Mouse (Mus musculus) ES-E14 (cell line): ENCODE results near the gene Osbpl8. TPM values are rescaled to one million over a fixed set of nuclear protein-coding genes. Genes with fewer than 3 reads are reported as not detected.
A peak's percentile ranks its signal among the peaks of the same experiment; 100 is the strongest.
"Not testable (repeated sequence)": the region's sequence is repeated elsewhere in the genome, so short reads cannot be mapped to it uniquely, and the experiment has no call there.

ENCODE experiments used
- DNase-seq: peaks from one replicate; pipeline ENCODE4 v3.0.0-alpha.2; 2013; ENCODE audit warnings: low read depth, low spot score
- H3K27ac ChIP-seq: 2 replicates; pipeline ENCODE4 v1.5.1; 2012; ENCODE audit warnings: low read depth, mild to moderate bottlenecking, low read length, moderate library complexity, mixed read lengths; ENCODE audit not compliant: poor library complexity, insufficient read depth, severe bottlenecking
- H3K36me3 ChIP-seq: 2 replicates; pipeline ENCODE4 v1.6.1; 2012; ENCODE audit warnings: mild to moderate bottlenecking, low read length, moderate library complexity, mixed read lengths; ENCODE audit not compliant: control insufficient read depth, poor library complexity, insufficient read depth, severe bottlenecking
- H3K4me1 ChIP-seq, 2 experiments: fragments of 150-350 bp in 1 of 2; sonication (generic) in 1 of 2; 2 replicates each; pipeline ENCODE4 v1.6.1; 2012; ENCODE audit warnings: low read length in 2 of 2, mild to moderate bottlenecking in 1 of 2, mixed read lengths in 1 of 2; ENCODE audit not compliant: control insufficient read depth in 2 of 2, insufficient read depth in 2 of 2, poor library complexity in 1 of 2
- H3K4me3 ChIP-seq, 2 experiments: fragments of 150-350 bp in 1 of 2; sonication (generic) in 1 of 2; 2 replicates each; pipeline ENCODE4 v1.5.1; 2012; ENCODE audit warnings: low read length in 2 of 2, low read depth in 1 of 2, mild to moderate bottlenecking in 1 of 2, mixed read lengths in 1 of 2; ENCODE audit not compliant: insufficient read depth in 1 of 2, poor library complexity in 1 of 2, severe bottlenecking in 1 of 2
- H3K9ac ChIP-seq: 2 replicates; pipeline ENCODE4 v1.6.1; 2012; ENCODE audit warnings: low read depth, mild to moderate bottlenecking, low read length, mixed read lengths; ENCODE audit not compliant: poor library complexity, insufficient read depth, severe bottlenecking
- H3K9me3 ChIP-seq: fragments of 150-350 bp; sonication (generic); 2 replicates; pipeline ENCODE4 v1.6.1; 2012; ENCODE audit warnings: low read depth, mild to moderate bottlenecking, low read length; ENCODE audit not compliant: control insufficient read depth, insufficient read depth
- CHD2 ChIP-seq: IDR thresholded peaks from 2 replicates; pipeline ENCODE4 v1.6.1; 2014; ENCODE audit warnings: mild to moderate bottlenecking, low read depth, low read length, inconsistent platforms
- HCFC1 ChIP-seq: IDR thresholded peaks from 2 replicates; pipeline ENCODE4 v1.6.1; 2012; ENCODE audit warnings: low read length, inconsistent platforms, borderline replicate concordance; ENCODE audit not compliant: insufficient read depth
- MAFK ChIP-seq: IDR thresholded peaks from 2 replicates; pipeline ENCODE4 v1.6.1; 2014; ENCODE audit warnings: mild to moderate bottlenecking, low read depth, low read length, inconsistent platforms; ENCODE audit not compliant: insufficient read depth
- ZC3H11A ChIP-seq: IDR thresholded peaks from 2 replicates; pipeline ENCODE4 v1.6.1; 2012; ENCODE audit warnings: low read depth, mild to moderate bottlenecking, inconsistent platforms, low read length, borderline replicate concordance
- ZNF384 ChIP-seq: IDR thresholded peaks from 2 replicates; pipeline ENCODE4 v1.6.1; 2012; ENCODE audit warnings: low read depth, low read length, inconsistent platforms
- in situ Hi-C, 2 experiments: fragments of 600-800 bp; cut with MboI; formaldehyde crosslinking; loops; one replicate each; pipeline ENCODE4 v1.15.1; 2025; ENCODE audit warnings: low sequenced_read_pairs in 2 of 2, inconsistent platforms in 1 of 2; ENCODE audit not compliant: unreplicated experiment in 2 of 2
- total RNA-seq: library from RNA; depleted of rRNA; stranded (reverse); fragments of 300-350 nt; gene quantifications from 2 replicates; pipeline ENCODE4 v1.2.3, GENCODE M21; 2012

Osbpl8 gene
- total RNA-seq, 1 experiment, result 20.7 TPM

- H3K36me3 ChIP-seq, result no peaks in the 10 kb centered on the region
- DNase-seq, result peak; percentile 76
- TF ChIP-seq CHD2 (no peak), ZC3H11A (peak; percentile 83; the same call in 1 of the 2 replicates)
- in situ Hi-C loops, result no loop called here
- no peaks in the 10 kb centered on the region; a peak in 1 of 4 replicates for H3K4me1 ChIP-seq
- H3K9me3 ChIP-seq, result no peaks in the 10 kb centered on the region
- no peak overlapping the region for H3K4me3 ChIP-seq
- H3K27ac ChIP-seq, result no peak overlapping the region
- H3K9ac ChIP-seq, result no peak overlapping the region
Observed at GRCm38 (mm10) chr10:111226508-111226907, 62.0 kb downstream of the Osbpl8 start.

DNA sequence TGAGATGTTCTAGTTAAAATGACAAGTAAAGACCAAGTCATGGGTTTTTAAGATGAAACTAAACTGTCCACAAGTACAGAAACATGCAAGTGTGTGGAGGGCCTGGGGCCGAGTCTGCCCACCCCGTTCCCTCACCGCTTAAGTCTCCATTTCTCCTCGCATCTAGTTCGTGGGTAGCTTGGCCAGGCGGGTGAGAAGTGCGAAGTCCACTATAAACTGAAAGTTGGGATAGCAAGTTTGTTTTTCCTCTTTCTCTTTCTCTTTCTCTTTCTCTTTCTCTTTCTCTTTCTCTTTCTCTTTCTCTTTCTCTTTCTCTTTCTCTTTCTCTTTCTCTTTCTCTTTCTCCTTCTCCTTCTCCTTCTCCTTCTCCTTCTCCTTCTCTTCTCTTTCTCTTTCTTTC is 67.7 kb downstream of the Osbpl8 start:
- H3K4me3 ChIP-seq, H3K27ac ChIP-seq, in situ Hi-C loops, H3K36me3 ChIP-seq, H3K9ac ChIP-seq, DNase-seq, H3K9me3 ChIP-seq, H3K4me1 ChIP-seq: not testable (repeated sequence)

- in situ Hi-C loops, result no loop called here
Observed at GRCm38 (mm10) chr10:111233476-111234130, 69.1 kb downstream of the Osbpl8 start.

GRCm38 (mm10) chr10:111234450-111235288 is 70.1 kb downstream of the Osbpl8 start:
- no peaks in the 10 kb centered on the region for H3K4me1 ChIP-seq
- no peak overlapping the region for H3K27ac ChIP-seq
- in situ Hi-C loops, result no loop called here
- no peak overlapping the region for H3K9ac ChIP-seq
- H3K36me3 ChIP-seq, result no peaks in the 10 kb centered on the region
- no peak for DNase-seq
- TF ChIP-seq HCFC1 (no peak), MAFK (no peak), ZC3H11A (no peak), CHD2 (no peak), ZNF384 (no peak)
- no peaks in the 10 kb centered on the region for H3K9me3 ChIP-seq
- H3K4me3 ChIP-seq, result no peak overlapping the region

More at GRCm38 (mm10) chr10:111233476-111234130, 69.1 kb downstream of the Osbpl8 start:
- no peak overlapping the region for H3K27ac ChIP-seq
- H3K4me1 ChIP-seq, result no peaks in the 10 kb centered on the region
- DNase-seq, result no peak
- no peak overlapping the region for H3K4me3 ChIP-seq
- H3K9me3 ChIP-seq, result no peaks in the 10 kb centered on the region
- H3K9ac ChIP-seq, result no peak overlapping the region
- TF ChIP-seq MAFK (no peak), ZNF384 (no peak), ZC3H11A (no peak), HCFC1 (no peak), CHD2 (no peak)
- no peaks in the 10 kb centered on the region for H3K36me3 ChIP-seq

- in situ Hi-C loops, result no loop called here
- no peak for DNase-seq
- Histone ChIP-seq H3K9ac (no peak overlapping the region), H3K36me3 (no peaks in the 10 kb centered on the region), H3K4me1 (no peaks in the 10 kb centered on the region), H3K9me3 (no peaks in the 10 kb centered on the region), H3K4me3 (no peak overlapping the region), H3K27ac (no peak overlapping the region)
- TF ChIP-seq ZC3H11A, result no peak
- no peak for TF ChIP-seq ZNF384
- no peak for TF ChIP-seq HCFC1
- no peak for TF ChIP-seq CHD2
- TF ChIP-seq MAFK, result no peak
Observed at GRCm38 (mm10) chr10:111235289-111235570, 70.7 kb downstream of the Osbpl8 start.
